Mouse (Mus musculus) heart, adult 2 months (tissue): Measurements from ENCODE around the gene Socs2.

Experiments
- CTCF ChIP-seq: fragments of 200-600 bp; IDR thresholded peaks from 2 replicates; pipeline ENCODE4 v1.8.1; 2022; ENCODE audit warnings: antibody characterized with exemption, mild to moderate bottlenecking, moderate library complexity
- POLR2A ChIP-seq: fragments of 200-500 bp; IDR thresholded peaks from 2 replicates; pipeline ENCODE4 v1.6.1; 2011; ENCODE audit warnings: mild to moderate bottlenecking, low read depth, low read length, control low read depth; ENCODE audit not compliant: insufficient read depth

- no peak for TF ChIP-seq POLR2A
- no peak for TF ChIP-seq CTCF
Observed at GRCm38 (mm10) chr10:95392073-95392472, 24.9 kb downstream of the Socs2 start.
